Mouse (Mus musculus) urinary bladder, postnatal 14 days (tissue): ENCODE measurements around the gene Mapt.
"Not testable (repeated sequence)": the region's sequence is repeated elsewhere in the genome, so short reads cannot be mapped to it uniquely, and the experiment has no call there.

Experiments used
- DNase-seq: peaks from one replicate; pipeline ENCODE4 v3.0.0; 2021; ENCODE audit warnings: low spot score

The Mapt gene

DNA sequence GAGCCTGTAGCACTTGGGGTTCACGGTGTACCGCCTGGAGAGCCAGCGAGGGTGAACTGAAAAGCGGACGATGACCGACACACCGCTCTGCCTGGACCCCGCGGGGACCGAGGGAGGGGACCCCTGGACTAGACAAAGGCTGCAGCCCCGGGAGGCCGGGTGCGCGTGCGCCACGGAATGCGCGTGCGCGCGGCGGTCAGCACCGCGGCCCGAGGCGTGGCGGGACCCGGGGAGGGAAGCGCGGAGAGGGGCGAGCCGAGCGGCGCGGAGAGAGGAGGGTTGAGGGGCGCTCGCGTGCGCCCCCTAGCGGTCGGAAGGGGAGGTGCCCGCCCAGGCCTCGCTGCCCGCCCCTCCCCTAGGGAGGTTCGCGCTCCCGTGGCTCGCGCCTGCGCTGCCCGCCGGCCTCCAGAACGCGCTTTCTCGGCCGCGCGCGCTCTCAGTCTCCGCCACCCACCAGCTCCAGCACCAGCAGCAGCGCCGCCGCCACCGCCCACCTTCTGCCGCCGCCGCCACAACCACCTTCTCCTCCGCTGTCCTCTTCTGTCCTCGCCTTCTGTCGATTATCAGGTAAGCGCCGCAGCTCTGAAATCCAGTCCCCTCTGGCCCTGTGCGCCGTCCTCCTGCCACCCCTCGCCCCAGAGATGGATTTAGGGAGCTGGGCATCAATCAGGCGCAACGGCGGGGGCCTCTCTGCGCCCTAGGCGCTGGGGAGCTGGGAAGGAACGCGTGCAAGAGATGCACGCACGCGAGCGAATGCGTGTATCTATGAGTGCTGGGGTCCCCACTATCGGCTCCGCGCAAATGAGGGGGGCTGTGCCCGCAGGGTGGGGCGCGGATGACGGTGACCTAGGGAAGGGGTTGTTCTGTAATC, at the start of gene Mapt:
Mapt (plus strand) TSS at position 350 of the 871 bp plus-strand sequence.
- peak; percentile 85 for DNase-seq

DNA sequence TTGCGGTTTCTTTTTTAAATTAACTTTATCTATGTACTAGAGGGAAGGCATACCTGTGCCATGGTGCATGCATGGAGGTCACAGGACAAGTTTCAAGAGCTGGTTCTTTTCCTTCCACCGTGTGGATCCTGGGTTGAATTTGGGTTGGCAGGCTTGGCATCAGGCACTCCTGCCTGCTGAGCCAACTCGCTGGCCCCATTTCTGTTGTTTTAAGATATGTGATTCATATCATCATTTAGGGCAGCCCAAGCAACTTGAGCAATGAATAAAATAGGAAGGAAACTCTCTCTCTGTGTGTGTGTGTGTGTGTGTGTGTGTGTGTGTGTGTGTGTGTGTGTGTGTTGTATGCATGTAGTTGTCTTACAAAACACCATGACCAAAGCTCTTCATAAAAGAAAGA, 49.0 kb upstream of the Mapt start:
- no peak for DNase-seq

DNA sequence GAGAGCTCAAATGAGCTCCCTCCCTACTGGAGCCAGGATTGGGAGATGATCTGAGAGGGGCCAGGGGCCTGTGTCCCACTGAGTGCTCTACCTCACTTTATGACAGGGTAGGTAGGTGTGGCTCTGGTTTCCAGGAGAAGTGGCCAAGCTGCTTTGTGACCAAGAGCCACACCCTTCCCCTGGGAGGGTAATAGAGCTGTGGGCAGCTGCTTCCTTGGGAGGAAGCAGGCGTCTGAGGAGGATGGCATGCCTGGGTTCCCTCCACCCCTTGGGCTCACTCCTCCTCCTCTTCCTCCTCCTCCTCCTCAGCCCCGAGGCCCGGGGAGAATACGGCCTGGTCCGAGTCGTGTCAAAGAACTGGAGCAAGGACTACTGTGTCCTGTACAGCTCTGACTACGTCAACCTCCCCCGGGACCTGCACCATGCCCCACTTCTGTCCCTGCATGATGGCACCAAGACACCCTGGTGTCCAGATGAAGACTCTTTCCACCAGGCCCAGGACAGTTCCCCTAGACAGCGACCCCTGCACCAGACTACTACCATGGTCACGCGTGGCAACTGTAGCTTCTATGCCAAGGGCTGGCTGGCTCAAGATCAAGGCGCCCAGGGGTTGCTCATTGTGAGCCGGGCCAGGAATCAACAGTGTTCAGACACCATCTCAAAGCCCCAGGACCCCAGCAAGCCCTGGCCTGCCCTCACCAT, 44.9 kb upstream of the Mapt start, which contains the start of gene Sppl2c:
Sppl2c (plus strand) TSS at position 193 of the 702 bp plus-strand sequence.
- DNase-seq = no peak

DNA sequence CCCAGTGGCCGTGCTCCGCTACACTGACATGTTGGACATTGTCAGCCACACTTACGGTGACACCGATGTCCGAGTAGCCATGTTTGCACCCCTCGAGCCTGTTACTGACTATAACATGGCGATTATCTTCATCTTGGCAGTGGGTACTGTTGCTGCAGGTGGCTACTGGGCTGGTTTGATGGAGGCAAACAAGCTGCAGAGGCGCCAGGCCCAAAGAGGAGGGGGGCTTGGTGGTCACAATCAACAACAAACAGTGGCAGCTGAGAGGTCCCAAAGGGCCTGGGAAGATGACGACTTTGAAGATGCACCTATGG, 44.4 kb upstream of the Mapt start:
- no peak for DNase-seq

DNA sequence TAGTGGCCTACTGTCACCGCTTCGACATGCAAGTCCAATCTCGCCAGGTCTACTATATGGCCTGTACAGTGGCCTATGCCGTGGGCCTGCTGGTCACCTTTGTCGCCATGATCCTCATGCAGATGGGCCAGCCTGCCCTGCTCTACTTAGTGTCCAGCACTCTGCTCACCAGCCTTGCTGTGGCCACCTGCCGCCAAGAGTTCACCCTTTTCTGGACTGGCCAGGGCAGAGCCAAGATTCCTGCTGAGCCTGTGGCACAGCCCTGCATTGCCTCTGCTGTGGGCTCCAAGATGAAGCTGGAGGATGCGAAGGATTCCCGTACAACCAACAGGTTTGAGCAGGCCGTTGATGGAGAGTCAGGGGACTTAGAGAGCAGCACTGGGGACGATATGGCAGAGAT, 43.4 kb upstream of the Mapt start:
- DNase-seq = no peak

DNA sequence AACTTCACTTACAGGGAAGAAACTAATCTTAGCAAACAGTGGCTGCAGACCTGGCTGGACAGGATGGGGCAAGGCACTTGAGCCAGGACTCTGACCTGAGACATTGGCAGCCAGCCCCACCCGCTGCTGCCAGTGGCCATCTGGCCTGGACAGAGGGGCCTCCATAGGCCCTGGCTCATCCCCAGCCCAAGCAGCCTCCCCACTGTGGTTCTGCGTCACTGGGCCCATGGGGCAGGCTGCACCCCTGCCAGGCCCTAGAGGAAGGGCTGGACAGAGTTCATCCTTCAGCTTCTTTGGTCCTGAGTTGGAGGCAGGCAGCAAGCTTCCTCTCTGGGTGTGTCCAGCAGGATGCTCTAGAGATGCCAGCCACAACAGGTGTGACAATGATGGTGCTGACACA, 41.2 kb upstream of the Mapt start:
- DNase-seq = no peak

DNA sequence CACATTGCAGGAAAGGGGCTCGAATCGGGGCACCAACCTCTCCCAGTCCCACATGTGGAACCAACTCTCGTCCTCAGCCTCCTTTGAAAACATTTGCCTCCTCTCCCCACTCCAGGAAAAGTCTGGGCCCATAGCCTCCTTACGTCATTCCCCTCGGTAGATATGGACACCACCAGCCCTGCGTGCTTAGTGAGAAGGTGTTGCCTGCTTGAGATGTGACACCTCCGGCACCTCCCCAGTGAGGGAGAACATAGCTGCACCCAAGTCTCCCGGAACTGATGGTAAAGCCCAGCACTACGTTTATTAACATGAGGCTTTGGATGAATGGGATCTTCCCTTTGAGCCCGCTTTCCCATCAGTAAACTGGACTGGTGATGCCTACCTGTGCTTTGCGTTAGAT, 35.8 kb upstream of the Mapt start:
- DNase-seq = no peak

DNA sequence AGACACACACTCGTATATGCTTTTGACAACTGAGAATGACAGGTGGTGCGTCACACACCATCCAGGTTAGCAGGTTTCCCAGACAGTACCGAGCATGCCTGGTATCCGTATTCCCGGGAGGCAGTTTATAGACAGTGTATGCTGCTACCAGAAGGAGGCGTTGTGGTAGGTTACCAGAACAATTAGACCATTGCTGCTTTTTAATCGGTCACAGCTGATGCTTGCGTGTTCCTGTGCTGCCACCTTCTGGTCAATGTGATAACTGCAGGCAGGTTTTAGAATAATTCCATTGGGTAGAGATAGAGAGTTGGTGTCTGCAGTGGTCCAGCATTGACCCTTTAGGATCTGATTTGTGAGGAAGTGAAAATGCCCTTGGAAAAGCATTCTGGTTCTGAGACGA, 35.4 kb upstream of the Mapt start:
- DNase-seq = peak; percentile 75

DNA sequence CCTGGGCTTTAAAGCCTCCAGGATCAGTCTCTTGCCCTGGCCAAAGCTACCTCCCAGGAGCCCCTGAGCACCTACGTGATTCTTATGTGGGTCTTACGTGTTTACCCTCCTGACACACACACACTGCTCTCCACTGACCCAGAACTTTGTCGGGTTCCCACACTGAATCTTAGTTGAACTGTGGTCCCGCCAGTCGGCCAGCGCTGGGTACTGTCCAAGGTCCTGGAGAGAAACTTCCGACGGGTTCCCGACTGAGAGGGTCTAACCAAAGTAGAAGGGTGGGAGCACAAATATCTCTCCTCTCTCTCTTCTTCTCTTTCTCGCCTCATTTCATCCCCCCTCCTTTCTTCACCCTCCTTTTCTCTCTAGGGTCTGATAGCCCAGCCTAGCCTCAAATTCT, 33.3 kb upstream of the Mapt start:
- peak; percentile 36 for DNase-seq

DNA sequence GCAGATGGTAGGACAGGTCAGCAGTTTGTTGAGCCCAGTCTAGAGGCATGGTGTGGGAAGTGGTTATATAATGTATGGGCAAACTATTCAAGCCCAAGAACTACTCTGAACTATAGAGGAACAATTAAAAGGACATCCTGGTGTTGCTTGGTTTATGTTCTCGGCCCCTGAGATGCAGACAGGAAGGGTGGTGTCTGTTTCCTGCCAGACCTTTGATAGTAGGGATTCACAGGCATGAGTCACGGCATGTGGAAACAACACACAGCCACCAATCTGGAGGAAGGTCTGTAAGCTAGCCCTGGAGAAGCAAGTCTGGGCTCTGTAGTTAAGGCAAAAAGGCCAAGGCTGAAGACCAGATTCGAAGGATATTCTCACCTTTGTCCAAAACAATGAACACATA, 27.9 kb upstream of the Mapt start:
- DNase-seq = no peak

DNA sequence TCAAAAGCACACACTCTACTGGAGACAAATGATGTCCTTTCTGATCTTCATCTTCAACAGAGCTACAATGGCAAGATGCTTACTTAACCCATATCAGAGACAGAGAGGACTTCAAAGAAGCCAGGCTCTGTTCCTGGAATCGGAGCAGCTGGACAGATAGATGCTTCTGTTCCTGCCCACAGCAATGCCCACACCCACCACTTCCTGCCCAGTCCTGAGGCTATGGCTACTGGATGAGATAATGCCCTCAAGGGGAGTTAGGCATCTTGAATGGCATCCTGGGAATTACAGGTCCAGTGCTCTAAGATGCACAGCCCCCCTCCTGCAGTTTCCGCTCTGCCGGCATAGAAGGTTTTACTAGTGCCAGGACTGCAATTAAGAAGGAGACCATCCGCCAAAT, 24.6 kb upstream of the Mapt start:
- no peak for DNase-seq

DNA sequence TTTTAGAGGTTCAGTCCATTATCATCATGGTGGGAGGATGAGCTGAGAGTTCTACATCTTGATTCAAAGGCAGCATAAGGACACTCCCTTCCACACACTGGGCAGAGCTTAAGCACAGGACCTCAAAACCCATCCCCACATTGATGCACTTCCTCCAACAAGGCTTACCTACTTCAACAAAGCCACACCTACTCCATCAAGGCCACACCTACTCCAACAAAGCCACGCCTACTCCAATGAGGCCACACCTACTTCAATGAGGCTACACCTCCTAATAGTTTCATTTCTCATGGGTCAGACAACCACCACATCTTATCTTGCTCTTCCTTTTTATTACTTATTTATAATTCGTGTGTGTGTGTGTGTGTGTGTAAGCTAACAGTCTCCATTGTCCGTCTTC, 22.1 kb upstream of the Mapt start:
- no peak for DNase-seq

DNA sequence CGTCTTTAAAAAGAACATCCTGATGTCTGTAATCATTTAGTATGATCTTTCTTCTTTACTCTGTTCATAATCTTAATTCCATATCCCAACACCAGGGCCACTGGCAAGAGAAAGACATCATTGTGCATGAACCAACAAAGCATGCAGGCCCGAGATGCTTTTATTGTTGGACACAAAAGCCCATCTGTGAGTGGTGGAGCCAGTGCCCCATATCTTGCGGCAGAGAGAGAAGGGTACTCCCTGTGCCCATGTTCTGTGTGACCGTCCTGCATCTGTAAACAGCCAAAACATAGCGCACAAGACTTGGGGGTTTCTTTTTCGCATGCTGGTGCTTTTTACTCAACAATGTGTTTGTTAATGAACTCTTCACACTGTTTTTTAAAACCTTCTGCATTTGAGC, 19.9 kb upstream of the Mapt start:
- no peak for DNase-seq

DNA sequence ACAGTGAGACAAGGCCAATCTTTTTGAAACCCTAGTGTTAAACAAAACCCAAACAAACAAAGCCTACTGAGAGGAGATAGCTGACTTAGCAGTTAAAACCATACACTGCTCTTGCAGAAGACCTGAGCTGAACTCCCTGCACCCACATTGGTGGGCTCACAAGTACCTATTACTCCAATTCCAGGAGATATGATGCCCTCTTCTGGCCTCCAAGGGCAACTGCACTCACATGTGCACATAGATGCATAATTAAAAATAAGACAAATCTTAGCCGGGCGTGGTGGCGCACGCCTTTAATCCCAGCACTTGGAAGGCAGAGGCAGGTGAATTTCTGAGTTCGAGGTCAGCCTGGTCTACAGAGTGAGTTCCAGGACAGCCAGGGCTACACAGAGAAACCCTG, 17.1 kb upstream of the Mapt start:
- not testable (repeated sequence) for DNase-seq

DNA sequence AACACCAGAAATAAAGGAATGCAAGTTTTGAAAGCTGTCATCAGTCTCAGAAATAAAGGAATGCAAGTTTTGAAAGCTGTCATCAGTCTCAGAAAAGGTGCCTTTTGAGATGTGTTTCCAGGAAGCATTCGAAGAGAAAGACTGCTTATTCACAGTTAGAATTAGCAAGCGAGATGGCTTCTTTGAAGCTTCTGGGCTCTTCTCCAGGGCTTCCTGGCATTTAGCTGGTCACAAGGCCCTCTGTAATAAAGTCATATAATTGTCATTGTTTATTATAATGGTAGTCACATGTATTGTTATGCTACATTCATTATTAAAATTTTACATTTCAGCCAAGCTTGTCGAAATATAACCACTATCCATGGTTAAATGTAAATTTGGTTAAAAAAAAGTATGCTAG, 13.1 kb upstream of the Mapt start:
- DNase-seq = no peak

DNA sequence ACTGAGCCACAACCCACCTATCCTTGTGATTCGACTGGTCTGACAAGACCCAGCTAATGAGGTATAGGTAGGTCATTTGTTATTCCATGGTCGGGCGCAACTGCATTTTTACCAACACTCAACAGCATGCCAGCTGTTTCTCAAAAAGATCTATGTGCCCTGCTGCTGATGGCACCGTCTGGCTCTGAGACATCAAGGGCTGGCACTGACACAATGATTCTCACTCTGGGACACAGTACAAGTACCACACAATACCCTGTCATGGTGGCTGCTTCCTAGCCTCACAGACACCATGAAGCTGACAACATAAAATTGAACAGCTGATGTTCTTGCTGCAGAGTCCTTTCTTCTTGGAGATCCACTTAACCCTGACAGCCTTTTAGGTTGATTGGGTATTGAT, 10.9 kb upstream of the Mapt start:
- DNase-seq = no peak

DNA sequence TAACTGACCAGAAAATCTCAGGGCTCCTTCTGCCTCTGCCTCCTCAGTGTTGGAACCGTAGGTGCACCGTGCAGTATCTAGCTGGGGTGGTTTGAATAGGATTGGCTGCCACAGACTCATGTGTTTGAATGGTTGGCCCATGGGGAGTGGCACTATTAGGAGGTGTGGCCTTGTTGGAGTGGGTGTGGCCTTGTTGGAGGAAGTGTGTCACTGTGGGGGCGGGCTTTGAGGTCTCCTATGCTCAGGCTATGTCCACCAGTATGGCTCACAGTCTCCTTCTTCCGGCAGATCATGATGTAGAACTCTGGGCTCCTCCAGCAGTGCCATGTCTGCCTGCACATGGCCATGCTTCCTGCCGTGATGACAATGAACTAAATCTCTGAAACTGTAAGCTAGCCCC, 9.4 kb upstream of the Mapt start:
- DNase-seq = no peak

DNA sequence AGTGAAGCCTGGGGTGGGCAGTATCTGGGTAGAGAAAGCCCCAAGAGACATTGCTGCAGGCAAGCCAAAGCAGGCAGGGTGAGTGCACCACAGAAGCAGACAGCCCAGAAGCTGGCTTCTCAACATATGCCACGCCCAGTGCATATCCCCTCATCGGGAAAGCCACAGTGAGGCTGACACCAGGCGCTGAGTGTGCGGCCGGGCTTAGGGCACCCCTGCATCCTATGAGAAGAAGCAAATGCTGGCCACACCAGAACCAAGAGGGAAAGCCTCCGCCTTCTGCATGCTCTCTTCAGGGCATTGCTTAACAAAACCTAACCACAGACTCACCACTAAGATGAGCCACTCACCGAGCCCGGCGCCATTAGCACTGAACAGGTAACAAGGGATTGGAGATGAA, 7.9 kb upstream of the Mapt start:
- no peak for DNase-seq

DNA sequence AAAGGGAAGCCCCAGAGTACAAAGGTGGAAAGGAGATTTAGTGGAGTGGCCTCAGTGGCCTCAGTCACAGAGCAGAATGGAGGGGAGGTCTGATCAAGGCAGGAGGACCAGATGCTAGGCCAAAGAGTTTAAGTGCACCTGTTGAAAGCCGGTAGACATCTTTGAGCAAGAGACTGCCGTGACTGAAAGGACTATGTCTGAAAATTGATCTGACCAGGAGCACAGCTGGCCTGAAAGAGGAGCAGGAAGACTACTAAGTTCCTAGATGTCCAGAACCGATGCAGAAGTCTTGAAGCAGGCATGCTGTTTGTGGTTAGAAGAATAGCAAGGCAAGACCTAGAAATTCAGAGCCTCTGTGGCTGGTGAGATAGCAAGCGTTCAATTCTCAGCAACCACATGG, 1.8 kb upstream of the Mapt start:
- DNase-seq = no peak

DNA sequence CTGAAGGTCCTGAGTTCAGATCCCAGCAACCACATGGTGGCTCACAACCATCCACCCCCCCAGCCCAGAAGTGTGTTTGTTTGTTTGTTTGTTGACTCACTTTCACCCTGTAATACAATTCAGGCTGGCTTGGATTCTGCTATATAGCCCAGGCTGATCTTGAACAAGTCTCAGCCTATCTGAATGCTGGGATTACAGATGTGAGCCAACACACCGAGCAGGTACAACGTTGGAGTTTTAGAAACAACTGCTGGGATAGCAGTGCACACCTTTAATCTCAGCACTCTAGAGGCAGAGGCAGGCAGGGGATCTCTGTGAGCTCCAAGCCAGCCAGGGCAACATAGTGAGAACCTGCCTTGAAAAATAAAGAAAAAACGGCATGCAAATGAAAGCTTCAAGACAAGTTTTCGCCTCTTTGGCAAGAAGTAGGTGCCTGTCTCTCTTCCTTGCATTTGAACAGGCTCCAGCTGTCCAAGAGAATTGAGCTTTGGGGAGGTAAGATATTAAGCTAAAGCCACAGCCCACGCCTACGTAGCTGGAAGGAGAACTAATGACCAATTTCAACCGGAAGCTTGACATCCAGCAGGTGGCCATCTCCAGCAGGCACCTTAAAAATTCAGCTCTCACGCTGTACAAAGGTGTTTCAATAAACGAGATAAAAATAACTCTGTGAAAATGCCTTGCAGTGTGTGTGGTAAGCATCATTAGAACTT, 968 bp upstream of the Mapt start:
- peak; percentile 10 for DNase-seq

DNA sequence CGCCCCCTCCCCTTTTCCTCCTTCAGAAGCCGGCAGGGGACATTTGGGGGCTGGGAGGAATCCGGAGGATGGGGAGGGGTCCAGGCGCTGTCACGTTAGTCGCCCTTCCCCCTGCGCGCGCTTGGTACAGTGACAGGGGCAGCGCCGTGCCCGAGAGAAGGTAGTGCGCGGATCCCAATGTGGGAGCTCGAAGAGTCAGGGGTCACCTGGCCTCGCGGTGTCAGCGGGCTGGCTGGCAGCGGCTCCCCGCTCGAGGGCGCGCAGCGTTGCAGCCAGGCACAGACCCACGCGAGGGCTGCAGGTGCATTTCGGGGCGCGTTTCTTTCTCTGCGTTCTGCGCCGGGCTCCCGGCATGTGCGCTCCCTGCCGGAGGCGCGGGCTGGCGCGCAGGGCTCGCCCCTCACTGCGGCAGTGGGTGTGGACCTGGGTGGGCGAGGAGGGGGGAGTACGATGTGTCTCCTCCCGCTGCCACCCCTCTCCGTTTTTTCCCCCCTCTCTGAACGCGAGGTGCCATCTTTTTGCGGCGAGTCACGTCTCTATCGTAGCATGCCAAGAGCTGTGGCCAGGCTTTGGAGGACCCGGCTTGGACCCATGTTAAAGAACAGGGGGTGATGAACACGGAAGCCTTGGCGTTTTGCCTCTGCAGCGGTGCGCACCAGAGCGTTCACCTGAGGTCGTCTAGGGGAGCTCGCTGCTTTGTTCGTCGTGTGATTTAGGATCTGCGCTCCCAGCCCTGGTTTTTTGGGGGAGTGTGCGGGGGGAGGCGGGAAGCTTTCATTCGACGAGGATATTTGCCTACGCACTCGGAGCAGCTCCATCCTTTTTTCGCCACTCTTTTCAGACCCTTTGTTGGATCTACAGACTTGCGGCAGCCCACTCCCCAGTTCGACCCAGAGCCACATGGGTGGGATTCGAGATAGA, 1.2 kb downstream of the Mapt start:
- no peak for DNase-seq

DNA sequence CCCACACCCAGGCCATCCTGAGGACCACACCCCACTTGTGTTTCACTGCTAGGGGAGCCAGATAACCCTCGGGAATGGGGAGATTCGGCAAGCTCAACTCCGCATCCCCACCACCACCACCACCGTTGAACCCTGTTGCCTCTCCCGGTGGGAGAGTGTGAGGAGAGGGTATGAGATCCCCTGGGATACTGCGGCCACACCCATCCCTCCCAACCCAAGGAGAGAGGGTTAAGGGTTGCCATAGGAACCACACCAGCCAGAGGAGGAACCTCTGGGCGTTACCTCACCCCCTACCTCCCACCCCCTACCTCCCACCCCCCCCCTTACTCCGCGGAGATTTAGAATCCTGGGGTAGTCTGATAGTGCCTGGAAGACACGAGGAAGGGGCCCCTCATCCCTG, 1.9 kb downstream of the Mapt start:
- DNase-seq = no peak
